23 mouse cellular contexts compared by ENCODE assay signal in the genomic region with DNA sequence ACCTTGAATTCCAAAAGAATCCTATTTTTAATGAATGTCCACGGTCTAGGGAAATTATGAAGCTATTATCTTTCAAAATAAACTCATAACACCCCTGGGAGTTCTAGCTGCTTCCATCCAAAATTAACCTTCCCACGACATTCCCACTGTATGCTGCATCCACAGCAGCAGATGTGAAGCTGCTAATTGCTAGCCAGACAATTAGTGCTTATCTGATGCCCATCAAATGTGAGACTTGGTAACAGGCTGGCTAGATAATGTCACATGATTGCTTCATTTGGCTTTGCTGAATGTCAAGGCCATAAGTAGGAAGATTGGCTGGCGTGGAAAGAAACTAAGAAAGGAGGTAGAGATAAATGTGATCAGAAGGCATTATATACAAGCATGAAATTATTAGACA.
DNase-seq lines count a peak whose midpoint lies in the region; ATAC-seq lines count a peak whose summit lies in the region.
"Had no signal": no experiment of that assay in that cellular context is flagged by ENCODE, and none has a peak within 500 bp of the region (broad histone marks: within the 10 kb centered on the region; RNA-seq: fewer than 3 reads in every experiment).

No protein-coding gene starts in this region.

- no peaks in the 10 kb centered on the region for H3K27me3 ChIP-seq in hindbrain, embryonic 12.5 days
- H3K27me3 ChIP-seq in hindbrain, embryonic 11.5 days (ENCODE audit: control insufficient read depth, insufficient read depth, low read length): no peaks in the 10 kb centered on the region
- H3K27me3 ChIP-seq in neural tube, embryonic 13.5 days: no peaks in the 10 kb centered on the region
- H3K27me3 ChIP-seq in hindbrain, embryonic 14.5 days (ENCODE audit: control insufficient read depth, insufficient read depth, low read length): no peaks in the 10 kb centered on the region
- H3K27me3 ChIP-seq: embryonic facial prominence, embryonic 12.5 days; intestine, embryonic 15.5 days; limb, embryonic 12.5 days; liver, embryonic 12.5 days had no signal

- H3K9ac ChIP-seq in hindbrain, embryonic 12.5 days: no peak overlapping the region
- H3K9ac ChIP-seq in hindbrain, embryonic 11.5 days (ENCODE audit: low read depth, low read length): no peak overlapping the region
- H3K9ac ChIP-seq in neural tube, embryonic 13.5 days: no peak overlapping the region
- H3K9ac ChIP-seq in hindbrain, embryonic 14.5 days: no peak overlapping the region
- H3K9ac ChIP-seq: embryonic facial prominence, embryonic 12.5 days; intestine, embryonic 15.5 days; limb, embryonic 12.5 days; liver, embryonic 12.5 days had no signal

- H3K36me3 ChIP-seq in hindbrain, embryonic 12.5 days: no peaks in the 10 kb centered on the region
- no peaks in the 10 kb centered on the region for H3K36me3 ChIP-seq in hindbrain, embryonic 11.5 days (ENCODE audit: control insufficient read depth, insufficient read depth, low read length)
- no peaks in the 10 kb centered on the region for H3K36me3 ChIP-seq in neural tube, embryonic 13.5 days
- H3K36me3 ChIP-seq in hindbrain, embryonic 14.5 days (replicated peaks; ENCODE audit: control insufficient read depth, insufficient read depth): no peaks in the 10 kb centered on the region
- H3K36me3 ChIP-seq: embryonic facial prominence, embryonic 12.5 days; intestine, embryonic 15.5 days; limb, embryonic 12.5 days; liver, embryonic 12.5 days had no signal

- H3K9me3 ChIP-seq in hindbrain, embryonic 12.5 days (replicated peaks): no peaks in the 10 kb centered on the region
- H3K9me3 ChIP-seq in hindbrain, embryonic 11.5 days (ENCODE audit: control insufficient read depth, low read length): no peaks in the 10 kb centered on the region
- no peaks in the 10 kb centered on the region for H3K9me3 ChIP-seq in neural tube, embryonic 13.5 days
- H3K9me3 ChIP-seq in hindbrain, embryonic 14.5 days (ENCODE audit: control insufficient read depth, low read length): no peaks in the 10 kb centered on the region
- H3K9me3 ChIP-seq: embryonic facial prominence, embryonic 12.5 days; intestine, embryonic 15.5 days; limb, embryonic 12.5 days; liver, embryonic 12.5 days had no signal

- no peak overlapping the region for H3K4me3 ChIP-seq in hindbrain, embryonic 12.5 days
- no peak overlapping the region for H3K4me3 ChIP-seq in hindbrain, embryonic 11.5 days (ENCODE audit: low read depth, low read length)
- no peak overlapping the region for H3K4me3 ChIP-seq in neural tube, embryonic 13.5 days
- H3K4me3 ChIP-seq in hindbrain, embryonic 14.5 days (replicated peaks; ENCODE audit: low read length): no peak overlapping the region
- H3K4me3 ChIP-seq: embryonic facial prominence, embryonic 12.5 days; erythroblast, embryonic 14.5 days; gastrocnemius, adult 2 months; intestine, embryonic 15.5 days; limb, embryonic 12.5 days; liver, embryonic 12.5 days had no signal

- WGBS in hindbrain, embryonic 12.5 days: 51% methylated on average over 3 of the region's 3 CpGs
- 63% methylated on average over 3 of the region's 3 CpGs for WGBS in hindbrain, embryonic 11.5 days
- 40% methylated on average over 3 of the region's 3 CpGs for WGBS in neural tube, embryonic 13.5 days
- 38% methylated on average over 3 of the region's 3 CpGs for WGBS in hindbrain, embryonic 14.5 days

- ATAC-seq in hindbrain, embryonic 12.5 days (ENCODE audit: low FRiP score): peak; percentile 75; the same call in 1 of the 2 replicates
- no peak for ATAC-seq in hindbrain, embryonic 11.5 days (ENCODE audit: low FRiP score)
- peak; percentile 76 for ATAC-seq in neural tube, embryonic 13.5 days (ENCODE audit: low read depth)
- 0 out of 2 replicates have a peak, but pooled peaks have one; percentile 68 for ATAC-seq in hindbrain, embryonic 14.5 days (ENCODE audit: low FRiP score)
- no peak for ATAC-seq in inflammation-experienced regulatory T-cells, adult 6 months
- ATAC-seq: CD4-positive, CD25-positive, alpha-beta regulatory T cell, adult 4 months; intestine, embryonic 15.5 days; liver, embryonic 12.5 days had no signal

- H3K27ac ChIP-seq in hindbrain, embryonic 12.5 days: no peak overlapping the region
- no peak overlapping the region for H3K27ac ChIP-seq in hindbrain, embryonic 11.5 days (ENCODE audit: low read depth, low read length)
- no peak overlapping the region for H3K27ac ChIP-seq in neural tube, embryonic 13.5 days (replicated peaks)
- no peak overlapping the region for H3K27ac ChIP-seq in hindbrain, embryonic 14.5 days
- H3K27ac ChIP-seq: embryonic facial prominence, embryonic 12.5 days; gastrocnemius, adult 2 months; intestine, embryonic 15.5 days; limb, embryonic 12.5 days; liver, embryonic 12.5 days had no signal

- H3K4me1 ChIP-seq in hindbrain, embryonic 12.5 days: 0 out of 2 replicates have a peak, but pooled peaks cover 2% of the 10 kb centered on the region
- no peaks in the 10 kb centered on the region for H3K4me1 ChIP-seq in hindbrain, embryonic 11.5 days (replicated peaks; ENCODE audit: control insufficient read depth, insufficient read depth, low read length)
- H3K4me1 ChIP-seq in neural tube, embryonic 13.5 days (replicated peaks): peaks cover 8% of the 10 kb centered on the region
- peaks cover 3% of the 10 kb centered on the region for H3K4me1 ChIP-seq in hindbrain, embryonic 14.5 days (replicated peaks; ENCODE audit: control insufficient read depth, insufficient read depth, low read length)
- H3K4me1 ChIP-seq: embryonic facial prominence, embryonic 12.5 days; intestine, embryonic 15.5 days; limb, embryonic 12.5 days; liver, embryonic 12.5 days had no signal

- DNase-seq in hindbrain, embryonic 11.5 days (ENCODE audit: low spot score): no peak
- DNase-seq in neural tube, embryonic 10.5 days (ENCODE audit: extremely low spot score, low spot score): no peak
- DNase-seq in hindbrain, embryonic 14.5 days (ENCODE audit: low spot score): peak; percentile 24
- peak; percentile 27 for DNase-seq in retina, postnatal 1 day
- DNase-seq in ovary, postnatal 36 days (ENCODE audit: low spot score): no peak
- DNase-seq: adrenal gland, postnatal 25 days; cerebellum, adult 11-12 months; cerebellum, postnatal 10 days; gastrocnemius, adult 2 months; kidney, postnatal 36 days; lung, adult 18-20 months; lung, postnatal 10 days; thymus, adult 2 months; thymus, postnatal 4 days had no signal

- H3K4me2 ChIP-seq in hindbrain, embryonic 12.5 days (replicated peaks): no peak overlapping the region
- no peak overlapping the region for H3K4me2 ChIP-seq in hindbrain, embryonic 11.5 days (replicated peaks; ENCODE audit: low read depth, low read length)
- H3K4me2 ChIP-seq in neural tube, embryonic 13.5 days: no peak overlapping the region
- H3K4me2 ChIP-seq in hindbrain, embryonic 14.5 days (replicated peaks): no peak overlapping the region
- H3K4me2 ChIP-seq: embryonic facial prominence, embryonic 12.5 days; intestine, embryonic 15.5 days; limb, embryonic 12.5 days; liver, embryonic 12.5 days had no signal

Comparison
In these comparisons a context has a peak if more than half of its experiments do, and no peak if none do; other contexts are left out.
1. ATAC-seq: peak in hindbrain, embryonic 12.5 days (single experiment), neural tube, embryonic 13.5 days (single experiment) and hindbrain, embryonic 14.5 days (single experiment); none in hindbrain, embryonic 11.5 days (single experiment) and inflammation-experienced regulatory T-cells, adult 6 months (single experiment).
2. DNase-seq: peak in hindbrain, embryonic 14.5 days (single experiment) and retina, postnatal 1 day (single experiment); none in hindbrain, embryonic 11.5 days (single experiment), neural tube, embryonic 10.5 days (single experiment) and ovary, postnatal 36 days (single experiment).